Mouse (Mus musculus) lung, postnatal 0 days (tissue): ENCODE results near the gene Nup214.

ENCODE experiments used
- CTCF ChIP-seq: IDR thresholded peaks from 2 replicates; pipeline ENCODE4 v1.5.1; 2016; ENCODE audit warnings: antibody characterized with exemption, mild to moderate bottlenecking
- EP300 ChIP-seq: IDR thresholded peaks from 2 replicates; pipeline ENCODE4 v1.6.1; 2016; ENCODE audit warnings: antibody characterized with exemption, mild to moderate bottlenecking, control low read depth

GRCm38 (mm10) chr2:32088372-32088981, 114.2 kb downstream of the Nup214 start:
- no peak for TF ChIP-seq CTCF
- TF ChIP-seq EP300, result no peak
